Mouse (Mus musculus): ENCODE results near the gene Hoxd12.

- no peak for TF ChIP-seq EP300 (IDR thresholded peaks at IDR 0.05; ENCODE audit: low read depth)
- no peak for TF ChIP-seq CTCF (IDR thresholded peaks at IDR 0.05; ENCODE audit: low read depth)
These were observed 18.1 kb downstream of the Hoxd12 start for GRCm38 (mm10) chr2:74692808-74693431.

Measured in heart, postnatal 0 days (tissue).